Mouse (Mus musculus) E14TG2a.4 (cell line): ENCODE measurements around the gene Tasp1.

ENCODE experiments used
- CTCF ChIP-seq: conservative IDR thresholded peaks from 2 replicates; pipeline ENCODE4 v1.5.1; 2014; ENCODE audit warnings: low read length
- NANOG ChIP-seq: IDR thresholded peaks from 2 replicates; pipeline ENCODE4 v1.6.1; 2014; ENCODE audit warnings: borderline replicate concordance, low read length, mixed read lengths

- TF ChIP-seq CTCF (no peak), NANOG (no peak)
These were observed 160.0 kb downstream of the Tasp1 start for GRCm38 (mm10) chr2:139906441-139907157.
